Mouse (Mus musculus) adrenal gland, postnatal 10 days (tissue): ENCODE data around the gene Nr1i3. TPM values are rescaled to one million over a fixed set of nuclear protein-coding genes. Genes with fewer than 3 reads are reported as not detected.
"Not testable (repeated sequence)": the region's sequence is repeated elsewhere in the genome, so short reads cannot be mapped to it uniquely, and the experiment has no call there.

ENCODE experiments used
- DNase-seq: peaks from one replicate; pipeline ENCODE4 v3.0.0; 2021; ENCODE audit warnings: mixed read lengths
- total RNA-seq, 2 experiments: library from RNA; stranded (reverse); gene quantifications; 2 replicates each; pipeline ENCODE4 v1.2.3; 2021

Nr1i3 gene
- total RNA-seq, 2 experiments from 2014 or later: 13.4 to 29.4 TPM

GRCm38 (mm10) chr1:171230215-171230614 lies 16.4 kb downstream of the Nr1i3 start:
- DNase-seq: no peak

- DNase-seq: no peak
Observed at GRCm38 (mm10) chr1:171231844-171232243, 18.1 kb downstream of the Nr1i3 start.

GRCm38 (mm10) chr1:171232348-171232747 lies 18.6 kb downstream of the Nr1i3 start:
- DNase-seq: no peak

GRCm38 (mm10) chr1:171232800-171233730 lies 19.3 kb downstream of the Nr1i3 start:
- peak; percentile 42 for DNase-seq

GRCm38 (mm10) chr1:171234126-171234525 lies 20.4 kb downstream of the Nr1i3 start, which contains the start of gene Fcer1g:
Gene Fcer1g (minus strand): TSS chr1:171234365.
- DNase-seq: no peak

- DNase-seq: no peak
Observed at GRCm38 (mm10) chr1:171234538-171234937, 20.8 kb downstream of the Nr1i3 start.

- DNase-seq: no peak
Observed at GRCm38 (mm10) chr1:171235791-171236190, 22.0 kb downstream of the Nr1i3 start.

- no peak for DNase-seq
Observed at GRCm38 (mm10) chr1:171237438-171237837, 23.7 kb downstream of the Nr1i3 start.

GRCm38 (mm10) chr1:171238463-171238862 lies 24.7 kb downstream of the Nr1i3 start:
- DNase-seq: peak; percentile 81

- peak; percentile 74 for DNase-seq
Observed at GRCm38 (mm10) chr1:171239992-171240744, 26.4 kb downstream of the Nr1i3 start.

- DNase-seq: no peak
Observed at GRCm38 (mm10) chr1:171240911-171241310, 27.1 kb downstream of the Nr1i3 start.

- DNase-seq: not testable (repeated sequence)
Observed at GRCm38 (mm10) chr1:171241952-171242351, 28.2 kb downstream of the Nr1i3 start.

- DNase-seq: no peak
Observed at GRCm38 (mm10) chr1:171245353-171245752, 31.6 kb downstream of the Nr1i3 start.

- peak; percentile 98 for DNase-seq
Observed at GRCm38 (mm10) chr1:171246709-171247452, 33.1 kb downstream of the Nr1i3 start.

- no peak for DNase-seq
Observed at GRCm38 (mm10) chr1:171247453-171247841, 33.7 kb downstream of the Nr1i3 start.

GRCm38 (mm10) chr1:171247916-171248315 lies 34.1 kb downstream of the Nr1i3 start:
- DNase-seq: no peak

- DNase-seq: no peak
Observed at GRCm38 (mm10) chr1:171248386-171249226, 34.8 kb downstream of the Nr1i3 start.

- peak; percentile 54 for DNase-seq
Observed at GRCm38 (mm10) chr1:171249913-171250600, 36.3 kb downstream of the Nr1i3 start, which contains the start of gene Adamts4. Gene Adamts4 (plus strand): TSS chr1:171250421.

GRCm38 (mm10) chr1:171250680-171251593 lies 37.2 kb downstream of the Nr1i3 start, which contains the start of gene Ndufs2:
Gene Ndufs2 (minus strand): TSS chr1:171251388.
- no peak for DNase-seq
